Mouse (Mus musculus): Measurements from ENCODE around the gene Myof.

The Myof gene

DNA sequence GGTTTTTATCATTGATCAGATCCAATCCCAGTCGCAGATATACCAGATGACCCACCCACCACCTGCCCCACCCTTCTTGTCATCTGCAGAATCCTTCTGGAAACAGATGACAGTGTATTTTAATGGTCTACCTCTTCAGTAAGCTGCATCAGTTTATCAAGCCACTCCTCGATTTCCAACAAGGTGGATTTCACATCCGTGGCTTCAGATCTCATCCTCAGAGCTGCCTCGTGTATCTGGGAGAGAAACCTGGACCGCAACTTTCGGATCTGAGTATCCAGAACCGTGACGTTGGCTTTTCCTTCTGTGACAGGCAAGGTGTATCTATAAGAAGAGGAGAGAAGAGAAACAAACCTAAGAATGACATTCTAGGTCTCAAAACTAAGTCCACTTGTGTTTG lies 89.1 kb downstream of the Myof start:
- DNase-seq (ENCODE audit: low spot score in 2 of 2), result no peak

DNA sequence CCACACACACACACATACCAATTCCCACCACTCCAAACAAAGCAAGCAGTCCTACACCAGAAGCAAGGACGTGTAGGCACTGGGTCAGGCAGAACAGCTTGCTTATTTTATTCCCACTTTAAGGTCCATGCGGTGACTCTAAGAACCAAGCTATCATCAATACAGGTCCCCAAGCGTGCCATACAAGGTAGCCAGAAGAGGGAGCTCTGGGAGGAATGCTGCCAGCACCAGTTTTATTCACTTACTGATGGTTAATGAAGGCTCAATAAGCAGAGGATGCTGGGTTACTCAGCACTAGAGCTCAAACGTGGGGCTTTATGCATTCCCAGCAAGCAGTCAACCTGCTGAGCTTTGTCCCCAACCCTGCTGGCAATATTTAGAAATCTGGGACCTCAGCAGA lies 96.7 kb downstream of the Myof start:
- no peak for DNase-seq (ENCODE audit: low spot score in 2 of 2)

- DNase-seq (ENCODE audit: low spot score in 2 of 2), result no peak
Observed at GRCm38 (mm10) chr19:37946053-37946452, 97.3 kb downstream of the Myof start.

- DNase-seq (ENCODE audit: low spot score in 2 of 2), result no peak
Observed at GRCm38 (mm10) chr19:37939203-37939602, 104.2 kb downstream of the Myof start.

- no peak for DNase-seq (ENCODE audit: low spot score in 2 of 2)
Observed at GRCm38 (mm10) chr19:37937092-37937491, 106.3 kb downstream of the Myof start.

- no peak for DNase-seq (ENCODE audit: low spot score in 2 of 2)
Observed at GRCm38 (mm10) chr19:37934640-37935039, 108.7 kb downstream of the Myof start.

DNA sequence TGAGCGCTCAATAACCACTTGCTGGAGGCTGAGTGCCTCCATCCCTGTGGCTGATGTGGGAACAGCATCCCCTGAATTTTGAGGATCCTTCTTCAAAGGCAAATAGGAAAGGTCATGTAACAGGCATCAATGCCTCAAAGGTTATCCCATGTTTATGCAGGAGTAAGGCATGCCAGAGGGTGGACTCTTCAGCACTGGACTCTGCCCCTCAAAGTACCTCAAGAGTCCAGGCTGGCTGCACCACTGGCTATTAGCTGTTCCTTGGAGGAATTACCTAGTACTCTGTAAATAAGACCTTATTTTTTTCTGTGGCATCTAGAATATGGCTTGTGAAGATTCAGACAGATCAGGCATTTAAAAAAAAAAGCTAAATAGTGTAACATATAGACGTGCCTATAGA lies 111.2 kb downstream of the Myof start:
- no peak for DNase-seq (ENCODE audit: low spot score in 2 of 2)

- DNase-seq (ENCODE audit: low spot score in 2 of 2), result no peak
Observed at GRCm38 (mm10) chr19:37927911-37928310, 115.5 kb downstream of the Myof start.

DNA sequence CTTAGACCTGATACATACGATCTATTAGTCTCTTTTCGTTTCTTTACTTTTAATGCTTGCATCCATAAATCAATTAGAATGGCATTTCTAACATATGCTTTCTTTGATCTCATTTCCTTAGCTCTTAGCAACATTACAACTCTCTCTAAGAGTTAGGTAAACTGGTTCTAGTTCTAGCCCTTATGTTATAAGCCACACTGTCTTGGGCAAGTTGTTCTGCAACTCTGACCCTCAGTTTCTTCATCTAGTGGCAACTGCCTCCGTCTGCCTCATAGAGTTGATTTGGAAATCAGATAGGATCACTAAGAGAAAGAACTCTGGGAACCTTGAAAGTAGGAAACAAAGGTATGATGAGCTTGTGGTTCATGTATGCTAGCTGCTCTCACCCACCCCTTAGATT lies 118.1 kb downstream of the Myof start:
- DNase-seq (ENCODE audit: low spot score in 2 of 2), result no peak

DNA sequence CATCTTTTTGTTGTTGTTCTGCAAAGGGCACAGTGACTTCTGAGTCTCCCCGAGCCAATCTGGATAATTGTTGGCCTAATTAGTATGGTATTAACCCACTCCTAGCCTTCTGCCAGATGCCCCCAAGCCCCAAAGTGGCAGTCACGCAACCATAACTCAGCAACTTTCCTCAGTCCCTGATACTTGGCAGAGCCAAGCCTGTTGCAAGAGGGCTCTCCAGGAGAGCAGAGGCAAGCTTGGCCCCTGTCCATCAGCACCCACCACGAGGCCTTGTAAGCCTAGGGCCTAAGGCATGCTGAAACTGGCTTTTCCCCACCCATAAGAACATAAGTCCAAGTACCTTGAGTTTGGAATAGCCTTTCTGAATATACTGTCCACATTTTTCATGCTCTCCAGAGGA lies 119.1 kb downstream of the Myof start:
- DNase-seq (ENCODE audit: low spot score in 2 of 2), result no peak

DNA sequence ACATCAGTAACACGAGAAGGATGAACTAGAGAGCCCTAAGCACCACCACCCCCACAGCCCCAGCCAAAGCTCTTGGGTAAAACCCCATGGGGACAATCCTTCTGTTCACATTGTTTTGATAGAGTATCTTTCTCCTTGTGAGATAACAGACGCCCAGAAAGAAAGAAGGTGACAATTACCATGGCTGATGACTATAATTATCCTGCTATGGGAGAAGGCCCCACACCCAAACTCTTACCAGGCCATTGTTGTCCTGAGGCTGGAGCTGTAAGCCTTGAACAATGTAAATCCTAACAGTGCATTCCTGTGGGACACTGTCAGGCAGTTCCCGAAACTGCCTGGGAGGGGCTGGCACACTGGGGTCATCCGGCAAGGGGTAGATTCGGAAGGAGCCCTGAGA lies 122.3 kb downstream of the Myof start:
- no peak for DNase-seq (ENCODE audit: low spot score in 2 of 2)

GRCm38 (mm10) chr19:37918515-37918932 lies 124.9 kb downstream of the Myof start:
- no peak for DNase-seq (ENCODE audit: low spot score in 2 of 2)

GRCm38 (mm10) chr19:37914261-37914660 lies 129.1 kb downstream of the Myof start:
- DNase-seq (ENCODE audit: low spot score in 2 of 2), result no peak

- DNase-seq (ENCODE audit: low spot score in 2 of 2), result no peak
Observed at GRCm38 (mm10) chr19:37912501-37912900, 130.9 kb downstream of the Myof start.

DNA sequence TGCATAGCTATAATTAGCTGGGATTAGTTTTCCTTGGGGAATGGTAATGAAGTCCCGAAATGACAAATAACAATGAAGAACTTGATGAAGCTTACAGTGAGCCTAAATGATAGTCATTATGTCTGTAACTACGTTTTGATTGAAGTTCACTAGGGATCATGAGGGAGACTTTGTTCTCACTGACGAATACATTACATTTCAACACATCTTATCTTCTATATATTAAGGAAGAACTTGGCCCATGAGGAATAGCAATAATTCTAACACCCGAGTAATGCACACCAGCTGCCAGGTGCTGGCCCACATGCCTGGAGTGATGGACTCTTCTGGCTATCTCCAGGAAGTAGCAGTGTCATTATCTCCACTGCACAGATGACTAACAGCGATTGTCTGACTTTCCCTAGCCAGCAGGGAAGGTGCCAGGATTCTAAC lies 133.5 kb downstream of the Myof start:
- DNase-seq (ENCODE audit: low spot score in 2 of 2), result no peak

GRCm38 (mm10) chr19:37907451-37908320 lies 135.7 kb downstream of the Myof start:
- no peak for DNase-seq (ENCODE audit: low spot score in 2 of 2)

DNA sequence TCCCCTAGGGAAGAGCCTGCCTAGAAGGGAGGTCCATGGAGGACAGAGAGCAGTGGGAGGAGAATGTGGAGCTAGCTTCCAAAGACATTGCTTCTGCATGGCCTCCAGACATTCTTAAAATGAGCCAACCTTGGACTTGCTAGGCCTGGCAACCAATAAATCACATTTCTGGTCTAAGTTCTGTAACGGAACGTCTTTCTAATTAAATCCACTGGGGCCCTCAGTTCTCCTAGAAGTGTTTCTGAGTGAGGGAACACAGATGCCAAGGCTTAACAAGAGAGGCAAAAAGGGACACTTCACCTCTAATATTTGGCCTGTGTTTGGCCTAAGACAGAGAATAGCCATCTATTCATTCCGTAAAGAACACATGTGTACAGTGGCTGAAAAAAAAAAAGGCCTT lies 136.5 kb downstream of the Myof start:
- DNase-seq (ENCODE audit: low spot score in 2 of 2), result no peak

- DNase-seq (ENCODE audit: low spot score in 2 of 2), result no peak
Observed at GRCm38 (mm10) chr19:37896081-37896480, 147.3 kb downstream of the Myof start.

- DNase-seq (ENCODE audit: low spot score in 2 of 2), result no peak
Observed at GRCm38 (mm10) chr19:37891006-37891405, 152.4 kb downstream of the Myof start.

- no peak for DNase-seq (ENCODE audit: low spot score in 2 of 2)
Observed at GRCm38 (mm10) chr19:37886355-37887120, 156.8 kb downstream of the Myof start.

DNA sequence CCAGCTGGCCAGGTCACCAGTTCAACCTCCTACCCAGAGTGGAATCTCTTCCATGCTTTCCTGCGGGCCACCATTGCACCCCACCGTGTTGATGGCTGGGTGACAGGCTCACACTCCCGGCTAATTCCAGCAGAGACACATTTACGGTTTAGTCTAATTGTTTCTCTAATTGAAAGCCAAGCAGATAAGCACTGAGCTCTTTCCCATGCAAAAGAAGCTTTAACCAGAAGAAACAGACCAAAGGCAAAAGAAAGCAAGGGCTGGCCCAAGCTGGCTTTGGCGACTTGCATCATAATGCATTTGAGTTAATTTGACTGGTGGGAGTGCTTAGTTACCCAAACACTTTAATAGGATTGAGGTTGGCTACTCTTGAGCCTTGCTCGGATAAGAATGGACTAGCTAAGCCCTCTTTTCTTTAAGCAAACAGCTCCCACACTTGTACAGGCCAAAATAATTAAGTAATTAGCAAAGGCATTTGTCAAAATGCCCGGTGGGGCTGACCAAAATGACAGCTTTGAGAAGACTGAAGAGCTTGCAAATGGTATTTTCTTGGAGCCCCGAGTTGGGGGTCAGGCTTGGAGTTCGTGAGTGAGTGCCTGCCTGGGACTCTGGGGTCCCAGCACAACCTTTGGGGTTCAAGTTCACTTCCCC lies 161.8 kb downstream of the Myof start:
- no peak for DNase-seq (ENCODE audit: low spot score in 2 of 2)

- no peak for DNase-seq (ENCODE audit: low spot score in 2 of 2)
Observed at GRCm38 (mm10) chr19:37877511-37878167, 165.7 kb downstream of the Myof start.
